Mouse (Mus musculus) cortical plate, adult 2 months (tissue): ENCODE measurements around the gene Anks3.

ENCODE experiments used
- CTCF ChIP-seq: fragments of 200-500 bp; IDR thresholded peaks from 2 replicates; pipeline ENCODE4 v1.5.1; 2011; ENCODE audit warnings: mild to moderate bottlenecking, control low read depth, low read length; ENCODE audit not compliant: insufficient read depth; ENCODE audit errors: extremely low read depth
- POLR2A ChIP-seq: fragments of 200-500 bp; IDR thresholded peaks from 2 replicates; pipeline ENCODE4 v1.6.1; 2011; ENCODE audit warnings: mild to moderate bottlenecking, low read length, control low read depth; ENCODE audit not compliant: insufficient read depth; ENCODE audit errors: extremely low read depth

DNA sequence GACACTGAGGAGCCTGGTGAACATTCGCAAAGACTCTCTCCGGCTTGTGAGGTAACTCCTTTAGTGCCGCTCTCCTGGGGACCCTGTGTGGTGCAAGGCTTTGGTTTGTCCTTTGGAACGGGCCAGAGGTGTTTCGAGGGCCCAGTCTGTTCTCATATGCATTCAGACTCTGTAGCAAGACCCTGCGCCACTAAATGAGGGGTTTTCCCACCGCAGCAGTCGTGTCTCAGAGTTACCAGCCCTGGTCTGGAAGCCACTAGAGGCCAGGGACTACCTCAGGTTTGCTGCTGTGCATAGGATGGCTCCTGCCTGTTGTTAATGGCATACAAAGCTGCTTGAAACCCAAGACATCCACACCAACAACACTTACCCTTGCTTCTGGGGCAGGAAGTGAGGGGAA, 53.2 kb downstream of the Anks3 start:
- TF ChIP-seq CTCF (no peak), POLR2A (no peak)
